Mouse (Mus musculus) testis, adult 2 months (tissue): Measurements from ENCODE around the gene Gm11733.

Experiments used
- CTCF ChIP-seq: fragments of 200-500 bp; IDR thresholded peaks from 2 replicates; pipeline ENCODE4 v1.5.1; 2012; ENCODE audit warnings: low read depth, mild to moderate bottlenecking, inconsistent platforms, low read length, moderate library complexity; ENCODE audit not compliant: control insufficient read depth, insufficient read depth, insufficient replicate concordance
- POLR2A ChIP-seq: fragments of 200-500 bp; IDR thresholded peaks from 2 replicates; pipeline ENCODE4 v1.6.1; 2012; ENCODE audit warnings: low read depth, mild to moderate bottlenecking, inconsistent platforms, low read length, moderate library complexity; ENCODE audit not compliant: control insufficient read depth

GRCm38 (mm10) chr11:117484198-117484597 lies at the start of gene Gm11733:
- TF ChIP-seq CTCF (no peak), POLR2A (no peak)
